Mouse (Mus musculus) left cerebral cortex, postnatal 36 days (tissue): ENCODE data around the gene Zfp143. TPM values are rescaled to one million over a fixed set of nuclear protein-coding genes. Genes with fewer than 3 reads are reported as not detected.
"Not testable (repeated sequence)": the region's sequence is repeated elsewhere in the genome, so short reads cannot be mapped to it uniquely, and the experiment has no call there.

Experiments used
- DNase-seq, 2 experiments: peaks; one replicate each; pipeline ENCODE4 v3.0.0; 2021 to 2022; ENCODE audit warnings: low spot score in 2 of 2, mixed read lengths in 1 of 2
- intact Hi-C: fragments of 180-260 bp; cut with DNase I; formaldehyde crosslinking; loops from one replicate; pipeline ENCODE4 v1.15.1; 2025
- total RNA-seq, 2 experiments: library from RNA; stranded (reverse); gene quantifications; 2 replicates each; pipeline ENCODE4 v1.2.3; 2021

The Zfp143 gene
- total RNA-seq, 2 experiments from 2014 or later: 9.0 to 15.3 TPM

DNA sequence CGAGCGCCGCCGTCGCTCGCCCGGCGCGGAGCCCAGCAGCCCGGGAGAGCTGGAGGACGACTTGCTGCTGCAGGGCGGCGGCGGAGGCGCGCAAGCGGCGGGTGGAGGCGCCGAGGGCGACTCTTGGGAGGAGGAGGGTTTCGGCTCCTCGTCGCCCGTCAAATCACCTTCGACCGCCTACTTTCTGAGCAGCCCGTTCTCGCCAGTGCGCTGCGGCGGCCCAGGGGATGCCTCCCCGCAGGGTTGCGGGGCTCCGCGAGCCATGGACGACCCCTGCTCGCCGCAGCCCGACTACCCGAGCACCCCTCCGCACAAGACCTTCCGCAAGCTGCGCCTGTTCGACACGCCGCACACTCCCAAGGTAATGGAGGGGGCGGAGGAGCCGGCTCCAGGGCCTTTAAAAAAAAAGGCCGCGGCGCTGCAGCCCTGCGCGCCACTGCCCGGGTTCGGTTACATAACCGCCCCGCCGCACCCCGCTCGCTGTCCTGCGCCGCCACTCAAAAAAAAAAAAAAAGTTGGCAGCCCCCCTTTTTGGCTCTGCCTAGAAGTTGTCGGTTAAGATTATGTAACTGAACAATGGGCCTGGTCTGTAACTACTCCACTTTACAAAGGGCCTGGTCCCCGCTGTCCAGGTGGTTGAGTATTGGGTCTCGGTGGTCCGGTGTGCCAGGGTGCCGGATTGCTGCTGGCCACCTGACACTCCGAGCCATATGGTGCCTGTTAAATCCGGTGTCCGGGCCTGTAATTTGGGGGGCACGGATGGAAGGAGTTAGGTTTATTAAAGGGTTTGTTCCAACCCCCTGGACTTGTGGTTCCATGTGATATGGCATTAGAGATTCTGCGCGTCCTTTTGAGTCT lies 61.8 kb downstream of the Zfp143 start:
- intact Hi-C loops: no loop called here

DNA sequence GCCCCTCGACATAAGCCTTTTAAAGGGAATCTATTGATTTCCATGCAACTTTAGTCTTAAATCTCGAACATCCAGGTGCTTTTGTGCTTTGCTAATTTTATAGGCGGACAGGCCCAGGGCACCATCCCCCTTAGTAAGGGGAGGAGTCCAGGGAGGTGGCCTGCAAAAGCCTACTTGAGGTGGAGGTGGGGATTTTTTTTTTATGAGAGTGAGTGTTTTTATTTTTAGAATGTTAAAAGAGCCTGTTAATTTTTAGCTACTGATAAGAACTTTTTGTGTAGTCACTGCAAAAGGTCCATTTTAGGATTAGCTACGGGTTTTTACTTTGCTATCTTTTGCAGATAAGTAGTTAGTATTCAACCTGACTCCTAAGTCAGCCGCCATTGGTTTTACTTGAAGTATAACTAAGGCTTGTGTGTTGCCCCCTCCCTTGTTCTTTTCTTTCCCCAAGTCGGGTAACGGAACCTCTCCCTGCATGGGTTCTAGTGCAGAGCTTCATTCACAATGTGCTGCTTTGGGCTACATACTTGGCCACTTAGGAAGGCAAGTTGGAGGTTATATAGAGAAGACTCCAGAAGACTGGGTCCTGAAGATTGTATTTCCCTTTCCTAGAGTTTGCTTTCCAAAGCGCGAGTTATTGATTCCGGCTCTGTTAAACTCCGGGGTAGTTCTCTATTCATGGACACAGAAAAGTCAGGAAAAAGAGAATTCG lies 63.0 kb downstream of the Zfp143 start:
- intact Hi-C loops: no loop called here
- DNase-seq: no peak

More for the DNA sequence above, 61.8 kb downstream of the Zfp143 start:
- DNase-seq: peak; percentile 63 to 72

DNA sequence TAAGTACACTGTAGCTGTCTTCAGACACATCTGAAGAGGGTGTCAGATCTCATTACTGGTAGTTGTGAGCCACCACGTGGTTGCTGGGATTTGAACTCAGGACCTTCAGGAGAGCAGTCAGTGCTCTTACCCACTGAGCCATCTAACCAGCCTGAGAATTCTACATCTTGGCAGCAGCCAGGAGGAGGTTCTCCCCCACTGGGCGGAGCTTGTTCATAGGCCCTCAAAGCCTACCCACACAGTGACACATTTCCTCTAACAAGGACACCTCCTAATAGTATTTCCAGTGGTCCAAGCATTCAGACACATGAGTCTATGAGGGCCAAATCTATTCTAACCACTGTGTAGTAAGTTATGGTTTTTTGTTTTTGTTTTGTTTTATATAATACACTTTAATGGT lies 67.5 kb downstream of the Zfp143 start:
- intact Hi-C loops: no loop called here
- no peak for DNase-seq

GRCm38 (mm10) chr7:110132272-110132671 lies 71.3 kb downstream of the Zfp143 start:
- DNase-seq, intact Hi-C loops: not testable (repeated sequence)

DNA sequence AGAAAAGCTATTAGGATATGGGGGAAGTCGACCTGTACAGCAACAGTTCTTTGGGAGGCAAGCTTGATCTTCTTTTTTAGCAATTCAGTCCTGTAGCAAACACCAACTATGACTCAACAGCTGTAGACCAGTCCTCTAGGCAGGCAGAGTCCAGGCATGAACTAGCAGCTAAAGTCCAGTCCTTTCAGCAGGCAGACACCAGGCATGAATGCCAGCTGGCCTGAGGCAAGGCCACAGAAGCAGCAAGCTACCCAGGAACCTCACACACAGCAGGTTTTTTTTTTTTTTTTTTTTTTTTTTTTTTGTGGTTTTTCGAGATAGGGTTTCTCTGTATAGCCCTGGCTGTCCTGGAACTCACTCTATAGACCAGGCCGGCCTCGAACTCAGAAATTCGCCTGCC lies 73.0 kb downstream of the Zfp143 start:
- DNase-seq: no peak
- intact Hi-C loops: no loop called here

- intact Hi-C loops: no loop called here
- no peak for DNase-seq
These were observed 77.5 kb downstream of the Zfp143 start for GRCm38 (mm10) chr7:110138538-110138937.

DNA sequence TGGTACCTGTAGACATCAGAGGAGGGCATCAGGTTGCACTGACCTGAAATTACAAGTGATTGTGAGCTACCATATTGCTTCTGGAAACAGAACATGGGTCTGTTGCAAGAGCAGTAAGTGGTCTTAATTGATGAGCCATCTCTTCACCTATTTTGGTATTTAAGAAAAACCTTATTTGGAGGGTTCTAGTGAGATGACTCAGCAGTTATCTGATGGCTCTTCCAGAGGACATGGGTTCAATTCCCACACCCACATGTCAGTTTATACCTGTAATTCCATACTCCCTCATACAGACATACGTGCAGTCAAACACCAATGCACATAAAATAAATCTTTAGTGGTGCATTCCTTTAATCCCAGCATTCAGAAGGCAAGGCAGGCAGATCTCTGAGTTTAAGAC lies 82.8 kb downstream of the Zfp143 start:
- intact Hi-C loops: no loop called here
- no peak for DNase-seq

Other genes starting within 250 kb of the Zfp143 start
- 1 to 10 TPM in 1 of 2 experiments, under 1 TPM in 1; 0.94 to 1.2 TPM for gene Scube2, start 195.5 kb upstream of the Zfp143 start, total RNA-seq
- 100 to 1,000 TPM; 228 to 243 TPM for gene Dennd5a, start 100.7 kb upstream of the Zfp143 start, total RNA-seq
- 10 to 100 TPM; 51.4 to 56.6 TPM for gene Tmem41b, start 74.3 kb upstream of the Zfp143 start, total RNA-seq
- 100 to 1,000 TPM in 1 of 2 experiments, 10 to 100 TPM in 1; 92.1 to 100 TPM for gene Ipo7, start 42.9 kb upstream of the Zfp143 start, total RNA-seq
- 10 to 100 TPM; 24.7 to 25.0 TPM for gene Wee1, start 60.8 kb downstream of the Zfp143 start, total RNA-seq
- 10 to 100 TPM; 11.0 to 13.7 TPM for gene Swap70, start 160.5 kb downstream of the Zfp143 start, total RNA-seq